Mouse (Mus musculus) forebrain, embryonic 13.5 days (tissue): Measurements from ENCODE around the gene Ryr2. TPM values are rescaled to one million over a fixed set of nuclear protein-coding genes. Genes with fewer than 3 reads are reported as not detected.

Experiments used
- ATAC-seq: fragments of 200-750 bp; cut with Nextera tagmentation; 2 replicates; pipeline ENCODE4 v1.8.0; 2017
- H3K27ac ChIP-seq: fragments of 300-500 bp; sonication (generic); 2 replicates; pipeline ENCODE4 v1.5.1; 2015; ENCODE audit warnings: inconsistent platforms, mild to moderate bottlenecking, moderate library complexity
- H3K27me3 ChIP-seq: fragments of 300-500 bp; sonication (generic); 2 replicates; pipeline ENCODE4 v1.6.1; 2015; ENCODE audit warnings: mild to moderate bottlenecking, inconsistent platforms
- H3K36me3 ChIP-seq: fragments of 300-500 bp; sonication (generic); 2 replicates; pipeline ENCODE4 v1.6.1; 2015; ENCODE audit warnings: mild to moderate bottlenecking, inconsistent platforms; ENCODE audit not compliant: poor library complexity, severe bottlenecking
- H3K4me1 ChIP-seq: fragments of 300-500 bp; sonication (generic); 2 replicates; pipeline ENCODE4 v1.6.1; 2015; ENCODE audit warnings: inconsistent platforms
- H3K4me2 ChIP-seq: fragments of 300-500 bp; sonication (generic); 2 replicates; pipeline ENCODE4 v1.6.1; 2015; ENCODE audit warnings: inconsistent platforms, mild to moderate bottlenecking, moderate library complexity
- H3K4me3 ChIP-seq: fragments of 300-500 bp; sonication (generic); 2 replicates; pipeline ENCODE4 v1.5.1; 2015; ENCODE audit warnings: mild to moderate bottlenecking, inconsistent platforms
- H3K9ac ChIP-seq: fragments of 300-500 bp; sonication (generic); 2 replicates; pipeline ENCODE4 v1.6.1; 2015; ENCODE audit warnings: mild to moderate bottlenecking, inconsistent platforms
- H3K9me3 ChIP-seq: fragments of 300-500 bp; sonication (generic); replicated peaks from 2 replicates; pipeline ENCODE4 v1.6.1; 2016; ENCODE audit warnings: inconsistent platforms
- WGBS: fragments of 180-500 bp; shearing (Covaris S2); methylation state at CpG from one replicate; pipeline ENCODE4 v1.1.7; 2015; 5-methylcytosine and 5-hydroxymethylcytosine counted together
- polyA plus RNA-seq: library from polyadenylated mRNA; unstranded; fragments of >200 nt; fragmentation: Nextera tagmentation; extraction: Ambion mirVana; gene quantifications from 2 replicates; pipeline ENCODE4 v1.2.1, GENCODE M21; 2015

The Ryr2 gene
- polyA plus RNA-seq, 1 experiment from 2014 or later, result 0.53 TPM

DNA sequence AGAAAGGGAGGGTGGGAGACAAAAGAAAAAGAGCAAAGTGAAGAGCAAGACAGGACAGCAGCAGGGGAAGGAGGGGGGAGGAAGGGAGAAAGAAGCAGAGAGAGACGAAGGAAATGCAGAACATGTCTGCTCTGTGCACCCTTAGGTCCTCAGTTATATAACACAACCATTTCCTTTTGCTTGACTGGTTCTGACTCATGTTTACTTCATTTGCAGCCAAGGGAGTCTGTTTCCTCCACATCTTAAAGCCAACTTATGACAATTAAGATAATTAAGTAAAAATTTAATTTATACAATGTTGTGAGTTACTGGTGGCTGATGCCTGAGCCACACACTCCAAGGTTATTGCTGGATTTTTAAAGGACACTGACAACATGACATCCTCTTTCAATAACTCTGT is 569.9 kb downstream of the Ryr2 start:
- H3K9me3 ChIP-seq, result no peaks in the 10 kb centered on the region
- H3K27ac ChIP-seq, result no peak overlapping the region
- H3K4me2 ChIP-seq, result no peak overlapping the region
- no peaks in the 10 kb centered on the region for H3K4me1 ChIP-seq
- WGBS, result 82% methylated on average over 1 of the region's 1 CpGs
- no peak for ATAC-seq
- H3K4me3 ChIP-seq, result no peak overlapping the region
- H3K27me3 ChIP-seq, result no peaks in the 10 kb centered on the region
- H3K36me3 ChIP-seq, result no peaks in the 10 kb centered on the region
- H3K9ac ChIP-seq, result no peak overlapping the region

DNA sequence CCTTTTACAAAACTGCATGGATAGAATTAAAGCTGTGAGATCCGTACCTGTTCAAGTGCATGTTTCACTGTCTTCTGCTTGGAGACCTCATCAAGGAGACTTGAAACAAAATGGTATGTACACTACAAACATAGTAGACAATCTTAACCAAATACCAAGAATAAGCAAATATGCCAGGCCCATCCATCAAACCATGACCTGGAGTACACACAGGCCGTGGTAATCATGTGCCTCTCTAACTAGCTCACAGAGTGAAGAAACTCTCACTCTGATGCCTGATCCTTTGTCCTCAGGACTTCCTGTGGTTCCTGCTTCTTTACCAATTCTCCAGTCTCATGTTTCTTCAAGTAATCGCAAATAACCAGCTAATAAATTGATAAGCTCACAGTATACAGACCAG is 570.9 kb downstream of the Ryr2 start:
- 85% methylated on average over 3 of the region's 3 CpGs for WGBS
- Histone ChIP-seq H3K27me3 (no peaks in the 10 kb centered on the region), H3K36me3 (no peaks in the 10 kb centered on the region), H3K9me3 (no peaks in the 10 kb centered on the region), H3K9ac (no peak overlapping the region), H3K4me1 (no peaks in the 10 kb centered on the region), H3K27ac (no peak overlapping the region), H3K4me3 (no peak overlapping the region), H3K4me2 (no peak overlapping the region)
- ATAC-seq, result no peak

DNA sequence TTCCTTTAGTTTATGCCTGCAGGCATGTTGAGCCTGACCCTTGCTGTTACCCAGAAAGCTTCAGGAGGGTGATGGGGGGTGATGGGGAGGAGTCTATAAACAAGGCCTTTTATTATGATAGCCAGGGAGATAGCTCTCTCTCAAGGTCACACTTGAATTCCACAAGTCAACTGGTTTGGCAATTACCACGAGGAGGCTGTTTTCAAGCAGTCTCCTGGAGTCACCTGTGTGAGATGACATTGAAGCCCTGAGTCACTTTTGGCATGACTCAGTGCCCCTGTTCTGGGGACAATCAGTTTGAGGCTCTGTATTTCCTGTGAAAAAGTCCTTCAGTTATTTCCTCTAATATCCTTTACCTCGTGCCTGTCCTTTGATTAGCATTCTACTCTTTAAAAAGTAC is 573.5 kb downstream of the Ryr2 start:
- Histone ChIP-seq H3K9ac (no peak overlapping the region), H3K27ac (no peak overlapping the region), H3K4me2 (no peak overlapping the region), H3K36me3 (no peaks in the 10 kb centered on the region), H3K9me3 (no peaks in the 10 kb centered on the region), H3K27me3 (no peaks in the 10 kb centered on the region), H3K4me1 (no peaks in the 10 kb centered on the region), H3K4me3 (no peak overlapping the region)
- WGBS, result 66% methylated on average over 2 of the region's 2 CpGs
- no peak for ATAC-seq

DNA sequence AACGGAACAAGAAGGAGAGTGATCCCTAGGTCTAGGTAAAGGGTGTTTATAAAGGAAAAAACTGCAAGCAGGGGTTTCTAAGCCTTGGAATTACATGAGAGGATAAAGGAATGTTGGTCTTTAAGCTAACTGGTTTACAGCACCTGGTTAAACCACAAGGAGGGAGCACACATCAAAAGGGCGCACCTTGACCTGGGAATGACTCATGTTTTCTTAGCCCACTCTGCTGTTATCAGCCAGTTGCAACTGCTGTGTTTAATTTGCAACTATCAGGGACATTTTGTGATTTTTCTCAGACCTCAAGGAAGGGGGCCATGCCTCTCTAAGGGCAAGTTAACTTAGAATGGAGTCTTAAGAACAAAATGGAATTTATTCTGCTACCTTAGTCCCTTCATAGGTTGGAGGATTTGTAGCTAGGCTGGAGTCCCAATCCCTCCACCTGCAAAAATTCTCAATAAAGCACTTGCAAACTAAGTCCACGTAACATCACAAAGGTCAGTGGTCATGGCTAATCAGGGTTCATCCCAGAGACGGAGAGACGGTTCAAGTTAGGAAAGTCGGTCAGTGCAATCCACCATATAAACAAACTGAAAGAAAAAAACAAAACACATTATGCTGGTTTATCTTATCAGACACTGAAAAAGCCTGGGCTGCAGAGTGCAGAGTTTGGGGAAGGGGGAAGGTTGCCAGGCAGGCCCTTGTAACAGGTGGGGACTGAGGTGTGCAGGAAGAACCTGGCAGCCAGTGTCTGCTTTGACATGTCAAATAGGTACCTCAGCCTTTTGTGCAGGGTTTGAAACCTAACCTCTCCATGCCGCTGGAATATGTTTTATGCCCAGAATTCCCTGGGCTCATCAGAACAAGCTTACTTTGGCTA is 574.5 kb downstream of the Ryr2 start:
- H3K4me2 ChIP-seq, result no peak overlapping the region
- WGBS, result 90% methylated on average over 7 of the region's 7 CpGs
- no peak overlapping the region for H3K4me3 ChIP-seq
- no peaks in the 10 kb centered on the region for H3K27me3 ChIP-seq
- H3K9ac ChIP-seq, result no peak overlapping the region
- no peak overlapping the region for H3K27ac ChIP-seq
- H3K36me3 ChIP-seq, result no peaks in the 10 kb centered on the region
- no peak for ATAC-seq
- H3K4me1 ChIP-seq, result no peaks in the 10 kb centered on the region
- H3K9me3 ChIP-seq, result no peaks in the 10 kb centered on the region

DNA sequence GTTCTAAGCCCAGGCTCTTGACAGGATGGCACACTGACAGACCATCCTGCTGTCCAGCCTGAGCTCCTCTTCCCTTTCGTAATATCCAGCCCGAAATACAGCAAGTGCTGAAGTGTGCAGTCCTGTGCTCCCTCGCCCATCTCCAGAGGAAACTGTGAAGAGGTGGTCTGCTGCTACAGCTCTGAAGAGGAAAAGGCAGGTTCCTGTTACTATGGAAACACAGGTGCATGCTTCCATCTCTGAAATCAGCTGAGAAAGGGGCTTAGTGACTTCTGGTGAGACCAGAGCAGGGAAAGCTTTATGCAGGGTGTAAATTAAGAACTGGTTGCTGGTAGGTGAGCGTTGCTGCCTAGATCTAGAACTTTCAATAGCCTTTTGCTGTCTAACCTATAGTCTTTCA is 583.1 kb downstream of the Ryr2 start:
- Histone ChIP-seq H3K4me1 (no peaks in the 10 kb centered on the region), H3K9me3 (no peaks in the 10 kb centered on the region), H3K4me3 (no peak overlapping the region), H3K9ac (no peak overlapping the region), H3K36me3 (no peaks in the 10 kb centered on the region), H3K4me2 (no peak overlapping the region), H3K27ac (no peak overlapping the region), H3K27me3 (no peaks in the 10 kb centered on the region)
- WGBS, result 89% methylated on average over 4 of the region's 4 CpGs
- no peak for ATAC-seq

DNA sequence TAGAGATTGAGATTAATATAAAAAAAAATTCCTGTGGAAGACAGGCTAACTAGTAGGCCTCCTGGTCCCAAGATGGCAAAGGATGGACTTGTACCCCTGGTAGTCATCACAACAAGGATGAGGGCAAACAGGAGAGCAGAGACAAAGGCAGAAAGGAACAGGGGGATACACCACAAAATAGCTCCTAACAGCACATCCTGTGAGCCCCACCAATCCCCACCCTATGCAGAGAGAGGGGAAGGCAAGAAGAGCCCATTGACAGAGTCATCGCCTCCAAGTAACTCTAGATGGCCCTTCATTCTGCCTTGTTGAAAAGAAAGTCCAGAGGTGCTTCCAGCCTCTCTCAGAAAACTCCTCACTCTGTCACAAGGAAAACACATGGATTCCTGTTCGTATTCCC is 586.0 kb downstream of the Ryr2 start:
- no peaks in the 10 kb centered on the region for H3K27me3 ChIP-seq
- WGBS, result 88% methylated on average over 2 of the region's 2 CpGs
- no peak for ATAC-seq
- no peaks in the 10 kb centered on the region for H3K36me3 ChIP-seq
- no peak overlapping the region for H3K4me2 ChIP-seq
- no peak overlapping the region for H3K9ac ChIP-seq
- no peak overlapping the region for H3K4me3 ChIP-seq
- H3K9me3 ChIP-seq, result no peaks in the 10 kb centered on the region
- no peaks in the 10 kb centered on the region for H3K4me1 ChIP-seq
- H3K27ac ChIP-seq, result no peak overlapping the region

DNA sequence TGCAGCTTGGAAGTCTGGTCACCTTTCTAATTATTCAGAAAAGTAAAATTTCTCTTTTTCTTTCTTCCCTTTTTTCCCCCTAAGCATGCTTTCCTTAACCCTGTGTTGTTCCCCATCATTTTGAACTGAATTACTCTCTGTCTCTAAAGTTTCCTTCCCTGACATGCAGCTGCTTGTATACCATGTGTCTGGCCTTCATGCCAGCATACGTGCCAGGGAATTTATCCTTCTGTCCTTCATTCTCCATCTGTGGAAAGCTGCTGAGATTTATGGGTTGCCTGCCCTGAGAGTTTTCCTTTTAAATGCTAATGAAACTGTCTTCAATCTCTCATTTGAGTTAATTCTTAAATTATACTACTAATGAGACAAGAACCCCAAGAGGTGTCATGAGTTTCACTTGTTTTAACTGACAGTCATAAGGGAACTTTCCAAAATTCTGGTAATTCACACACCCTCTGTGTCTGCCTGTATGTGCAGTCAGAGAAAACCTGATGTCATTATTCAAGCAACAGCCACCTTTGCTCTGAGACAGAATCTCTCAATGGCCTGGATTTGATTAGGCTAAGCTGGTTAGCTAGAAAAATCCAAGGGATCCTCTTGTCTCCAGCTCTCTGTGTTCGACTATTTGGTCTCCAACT is 595.1 kb downstream of the Ryr2 start:
- H3K4me2 ChIP-seq, result no peak overlapping the region
- no peaks in the 10 kb centered on the region for H3K27me3 ChIP-seq
- no peak overlapping the region for H3K9ac ChIP-seq
- no peaks in the 10 kb centered on the region for H3K4me1 ChIP-seq
- no peak; the same call in 1 of the 2 replicates for ATAC-seq
- H3K9me3 ChIP-seq, result 0 out of 2 replicates have a peak, but pooled peaks cover 4% of the 10 kb centered on the region
- 54% methylated on average over 2 of the region's 2 CpGs for WGBS
- H3K4me3 ChIP-seq, result no peak overlapping the region
- no peaks in the 10 kb centered on the region for H3K36me3 ChIP-seq
- H3K27ac ChIP-seq, result no peak overlapping the region

Other genes with a start within 250 kb of the Ryr2 start
- 5.8 and 7.6 TPM in 2 replicates for gene Mtr, start 151.2 kb upstream of the Ryr2 start, polyA plus RNA-seq
- 1.3 and 1.9 TPM in 2 replicates for gene Actn2, start 233.8 kb upstream of the Ryr2 start, polyA plus RNA-seq